Mouse (Mus musculus): Measurements from ENCODE around the gene Svep1.

- TF ChIP-seq MYOG (IDR thresholded peaks at IDR 0.05; ENCODE audit: control insufficient read depth, extremely low read depth, insufficient read length) = no peak
- TF ChIP-seq CTCF (IDR thresholded peaks at IDR 0.05; ENCODE audit: control insufficient read depth, insufficient read depth, insufficient read length) = no peak
- TF ChIP-seq MAX (IDR thresholded peaks at IDR 0.05) = no peak
Measured at GRCm38 (mm10) chr4:58086151-58086550, 120.5 kb downstream of the Svep1 start.
